Mouse (Mus musculus): ENCODE results near the gene Bloc1s1.

The Bloc1s1 gene

GRCm38 (mm10) chr10:128917400-128917799, 6.4 kb downstream of the Bloc1s1 start:
- peaks cover 66% of the 10 kb centered on the region for H3K4me1 ChIP-seq (replicated peaks; ENCODE audit: low read depth, low read length)
- H3K27me3 ChIP-seq (ENCODE audit: insufficient read depth, low read length), result no peaks in the 10 kb centered on the region
- TF ChIP-seq NANOG (IDR thresholded peaks at IDR 0.05; ENCODE audit: borderline replicate concordance, low read length), result no peak
- no peak for TF ChIP-seq POU5F1 (IDR thresholded peaks at IDR 0.05; ENCODE audit: borderline replicate concordance, low read length)
- no peak for TF ChIP-seq CTCF (conservative IDR thresholded peaks at IDR 0.05; ENCODE audit: low read length)
- H3K36me3 ChIP-seq (ENCODE audit: insufficient read depth, low read length), result peaks cover 84% of the 10 kb centered on the region
- no peaks in the 10 kb centered on the region for H3K9me3 ChIP-seq (ENCODE audit: low read length)
- no peak overlapping the region for H3K4me3 ChIP-seq (replicated peaks; ENCODE audit: low read length)

GRCm38 (mm10) chr10:128916665-128917064, 7.2 kb downstream of the Bloc1s1 start:
- Histone ChIP-seq H3K4me1 (replicated peaks; ENCODE audit: low read depth, low read length) (peaks cover 66% of the 10 kb centered on the region), H3K27me3 (ENCODE audit: insufficient read depth, low read length) (no peaks in the 10 kb centered on the region), H3K9me3 (ENCODE audit: low read length) (no peaks in the 10 kb centered on the region), H3K36me3 (ENCODE audit: insufficient read depth, low read length) (peaks cover 88% of the 10 kb centered on the region), H3K4me3 (replicated peaks; ENCODE audit: low read length) (no peak overlapping the region)
- TF ChIP-seq POU5F1 (IDR thresholded peaks at IDR 0.05; ENCODE audit: borderline replicate concordance, low read length) (no peak), NANOG (IDR thresholded peaks at IDR 0.05; ENCODE audit: borderline replicate concordance, low read length) (no peak)

DNA sequence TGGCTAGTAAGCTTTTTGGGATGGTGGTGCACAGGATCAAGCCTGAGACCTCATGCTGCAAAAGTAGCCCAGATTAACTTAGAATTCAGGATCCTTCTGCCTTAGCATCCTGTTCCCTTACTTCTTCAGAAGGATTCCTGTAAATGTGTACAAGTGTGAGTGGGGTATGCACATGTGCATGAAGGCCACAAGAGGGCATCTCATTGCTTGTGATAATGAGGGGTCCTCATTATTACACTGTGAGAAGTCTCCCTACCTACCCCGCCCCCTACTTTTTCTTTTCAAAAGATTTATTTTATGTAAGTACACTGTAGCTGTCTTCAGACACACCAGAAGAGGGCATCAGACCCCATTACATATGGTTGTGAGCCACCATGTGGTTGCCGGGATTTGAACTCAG, 8.3 kb downstream of the Bloc1s1 start:
- no peaks in the 10 kb centered on the region for H3K9me3 ChIP-seq (ENCODE audit: low read length)
- no peak overlapping the region for H3K4me3 ChIP-seq (replicated peaks; ENCODE audit: low read length)
- TF ChIP-seq CTCF (conservative IDR thresholded peaks at IDR 0.05; ENCODE audit: low read length) (peak; percentile 36), POU5F1 (IDR thresholded peaks at IDR 0.05; ENCODE audit: borderline replicate concordance, low read length) (no peak), NANOG (IDR thresholded peaks at IDR 0.05; ENCODE audit: borderline replicate concordance, low read length) (no peak)
- peaks cover 2% of the 10 kb centered on the region for H3K27me3 ChIP-seq (ENCODE audit: insufficient read depth, low read length)
- peaks cover 66% of the 10 kb centered on the region for H3K4me1 ChIP-seq (replicated peaks; ENCODE audit: low read depth, low read length)
- peaks cover 91% of the 10 kb centered on the region for H3K36me3 ChIP-seq (ENCODE audit: insufficient read depth, low read length)

DNA sequence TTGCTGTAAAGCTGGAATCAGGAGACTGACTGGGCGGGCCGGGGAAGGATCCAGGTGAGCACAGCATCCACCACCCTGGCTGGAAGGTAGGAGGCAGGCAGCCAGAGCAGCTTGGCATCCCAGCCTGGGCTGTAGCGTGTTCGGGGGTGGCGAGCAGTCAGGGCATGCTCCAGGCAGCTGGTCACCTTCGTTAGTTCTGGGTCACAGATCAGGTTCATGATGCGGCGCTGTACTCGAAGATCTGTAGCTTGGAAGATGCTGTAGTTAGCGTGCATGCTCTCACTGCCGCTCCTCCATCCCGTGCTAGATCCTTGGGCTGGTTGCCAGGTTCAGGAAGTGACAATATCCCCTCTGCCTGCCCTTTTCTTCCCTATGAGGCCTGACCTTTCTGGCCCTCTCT, 10.1 kb downstream of the Bloc1s1 start:
- H3K4me3 ChIP-seq (replicated peaks; ENCODE audit: low read length), result peak overlapping the region; percentile 24; the same call in 1 of the 2 replicates
- no peaks in the 10 kb centered on the region for H3K9me3 ChIP-seq (ENCODE audit: low read length)
- peaks cover 72% of the 10 kb centered on the region for H3K36me3 ChIP-seq (ENCODE audit: insufficient read depth, low read length)
- H3K4me1 ChIP-seq (replicated peaks; ENCODE audit: low read depth, low read length), result peaks cover 57% of the 10 kb centered on the region
- H3K27me3 ChIP-seq (ENCODE audit: insufficient read depth, low read length), result peaks cover 11% of the 10 kb centered on the region
- TF ChIP-seq CTCF (conservative IDR thresholded peaks at IDR 0.05; ENCODE audit: low read length) (no peak), POU5F1 (IDR thresholded peaks at IDR 0.05; ENCODE audit: borderline replicate concordance, low read length) (no peak), NANOG (IDR thresholded peaks at IDR 0.05; ENCODE audit: borderline replicate concordance, low read length) (no peak)

GRCm38 (mm10) chr10:128913219-128913618, 10.6 kb downstream of the Bloc1s1 start:
- H3K36me3 ChIP-seq (ENCODE audit: insufficient read depth, low read length), result peaks cover 68% of the 10 kb centered on the region
- TF ChIP-seq CTCF (conservative IDR thresholded peaks at IDR 0.05; ENCODE audit: low read length), result peak; percentile 99
- no peak for TF ChIP-seq NANOG (IDR thresholded peaks at IDR 0.05; ENCODE audit: borderline replicate concordance, low read length)
- no peak for TF ChIP-seq POU5F1 (IDR thresholded peaks at IDR 0.05; ENCODE audit: borderline replicate concordance, low read length)

GRCm38 (mm10) chr10:128912791-128913190, 11.0 kb downstream of the Bloc1s1 start:
- Histone ChIP-seq H3K9me3 (ENCODE audit: low read length) (no peaks in the 10 kb centered on the region), H3K27me3 (ENCODE audit: insufficient read depth, low read length) (peaks cover 19% of the 10 kb centered on the region), H3K4me1 (replicated peaks; ENCODE audit: low read depth, low read length) (peaks cover 49% of the 10 kb centered on the region), H3K4me3 (replicated peaks; ENCODE audit: low read length) (no peak overlapping the region), H3K36me3 (ENCODE audit: insufficient read depth, low read length) (peaks cover 63% of the 10 kb centered on the region)
- no peak for TF ChIP-seq CTCF (conservative IDR thresholded peaks at IDR 0.05; ENCODE audit: low read length)

More at GRCm38 (mm10) chr10:128913219-128913618, 10.6 kb downstream of the Bloc1s1 start:
- Histone ChIP-seq H3K27me3 (ENCODE audit: insufficient read depth, low read length) (peaks cover 15% of the 10 kb centered on the region), H3K4me1 (replicated peaks; ENCODE audit: low read depth, low read length) (peaks cover 53% of the 10 kb centered on the region), H3K4me3 (replicated peaks; ENCODE audit: low read length) (no peak overlapping the region), H3K9me3 (ENCODE audit: low read length) (no peaks in the 10 kb centered on the region)

GRCm38 (mm10) chr10:128912268-128912667, 11.6 kb downstream of the Bloc1s1 start:
- Histone ChIP-seq H3K4me1 (replicated peaks; ENCODE audit: low read depth, low read length) (peaks cover 46% of the 10 kb centered on the region), H3K9me3 (ENCODE audit: low read length) (no peaks in the 10 kb centered on the region), H3K27me3 (ENCODE audit: insufficient read depth, low read length) (peaks cover 21% of the 10 kb centered on the region), H3K36me3 (ENCODE audit: insufficient read depth, low read length) (peaks cover 58% of the 10 kb centered on the region), H3K4me3 (replicated peaks; ENCODE audit: low read length) (no peak overlapping the region)
- TF ChIP-seq POU5F1 (IDR thresholded peaks at IDR 0.05; ENCODE audit: borderline replicate concordance, low read length), result no peak

GRCm38 (mm10) chr10:128911430-128911829, 12.4 kb downstream of the Bloc1s1 start:
- TF ChIP-seq NANOG (IDR thresholded peaks at IDR 0.05; ENCODE audit: borderline replicate concordance, low read length) (no peak), CTCF (conservative IDR thresholded peaks at IDR 0.05; ENCODE audit: low read length) (no peak), POU5F1 (IDR thresholded peaks at IDR 0.05; ENCODE audit: borderline replicate concordance, low read length) (no peak)
- H3K4me1 ChIP-seq (replicated peaks; ENCODE audit: low read depth, low read length), result peaks cover 46% of the 10 kb centered on the region
- peaks cover 50% of the 10 kb centered on the region for H3K36me3 ChIP-seq (ENCODE audit: insufficient read depth, low read length)
- H3K27me3 ChIP-seq (ENCODE audit: insufficient read depth, low read length), result peaks cover 21% of the 10 kb centered on the region
- H3K4me3 ChIP-seq (replicated peaks; ENCODE audit: low read length), result peak overlapping the region; percentile 90; the same call in 1 of the 2 replicates
- no peaks in the 10 kb centered on the region for H3K9me3 ChIP-seq (ENCODE audit: low read length)

GRCm38 (mm10) chr10:128910066-128910841, 13.6 kb downstream of the Bloc1s1 start:
- Histone ChIP-seq H3K27me3 (ENCODE audit: insufficient read depth, low read length) (peaks cover 21% of the 10 kb centered on the region), H3K9me3 (ENCODE audit: low read length) (no peaks in the 10 kb centered on the region), H3K4me1 (replicated peaks; ENCODE audit: low read depth, low read length) (peaks cover 54% of the 10 kb centered on the region), H3K36me3 (ENCODE audit: insufficient read depth, low read length) (peaks cover 41% of the 10 kb centered on the region), H3K4me3 (replicated peaks; ENCODE audit: low read length) (peak overlapping the region; percentile 90)
- TF ChIP-seq POU5F1 (IDR thresholded peaks at IDR 0.05; ENCODE audit: borderline replicate concordance, low read length) (no peak), CTCF (conservative IDR thresholded peaks at IDR 0.05; ENCODE audit: low read length) (no peak), NANOG (IDR thresholded peaks at IDR 0.05; ENCODE audit: borderline replicate concordance, low read length) (no peak)
